Mouse (Mus musculus): ENCODE measurements around the gene Fam118b. TPM values are rescaled to one million over a fixed set of nuclear protein-coding genes. Genes with fewer than 3 reads are reported as not detected.

Fam118b gene
- polyA plus RNA-seq (2012; rRNA removed): 6.3 and 7.7 TPM in 2 replicates

DNA sequence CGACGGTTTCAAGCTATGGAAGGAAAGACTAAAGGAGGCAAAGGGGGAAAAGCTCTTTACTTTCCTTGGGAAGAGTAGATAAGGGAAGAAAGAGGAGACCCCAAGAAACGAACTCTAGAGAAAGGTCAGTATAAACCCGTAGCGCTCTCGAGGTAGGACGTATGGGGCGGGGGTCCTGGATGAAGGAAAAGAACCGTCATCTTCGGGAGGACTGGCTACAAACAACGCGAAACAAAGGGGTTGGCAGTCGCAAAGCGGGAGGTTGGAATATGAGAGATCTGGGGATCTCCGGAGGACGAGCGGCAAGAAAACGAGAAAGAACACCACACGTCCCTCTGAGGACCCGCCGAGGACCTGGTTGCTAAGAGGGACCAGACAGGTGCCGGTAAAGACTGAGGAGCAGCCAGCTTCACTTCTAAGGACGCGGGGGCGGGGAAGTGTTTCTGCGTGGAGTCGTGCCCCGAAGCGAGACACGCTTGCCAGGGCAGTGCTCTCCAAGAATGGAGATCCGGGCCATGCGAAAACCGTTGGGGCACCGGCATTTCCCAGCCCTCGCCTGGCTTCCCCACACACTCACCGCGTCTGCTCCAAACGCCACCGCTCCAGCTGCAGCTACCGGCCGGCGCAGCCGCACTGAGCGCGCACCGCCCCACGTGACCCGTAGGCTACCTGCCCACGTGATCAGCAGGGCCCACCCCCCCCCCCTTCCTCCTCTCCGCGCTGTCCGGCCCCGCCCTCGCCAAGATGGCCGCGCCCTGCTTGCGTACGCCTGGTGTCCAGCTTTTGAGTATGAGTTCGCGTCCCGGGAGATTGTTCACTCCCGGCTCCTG is at the start of gene Fam118b, which contains the start of gene Rpusd4:
TSS of gene Fam118b (minus strand) at position 660 of the 830 bp plus-strand sequence.
TSS of gene Rpusd4 (plus strand) at position 720 of the 830 bp plus-strand sequence.

DNA sequence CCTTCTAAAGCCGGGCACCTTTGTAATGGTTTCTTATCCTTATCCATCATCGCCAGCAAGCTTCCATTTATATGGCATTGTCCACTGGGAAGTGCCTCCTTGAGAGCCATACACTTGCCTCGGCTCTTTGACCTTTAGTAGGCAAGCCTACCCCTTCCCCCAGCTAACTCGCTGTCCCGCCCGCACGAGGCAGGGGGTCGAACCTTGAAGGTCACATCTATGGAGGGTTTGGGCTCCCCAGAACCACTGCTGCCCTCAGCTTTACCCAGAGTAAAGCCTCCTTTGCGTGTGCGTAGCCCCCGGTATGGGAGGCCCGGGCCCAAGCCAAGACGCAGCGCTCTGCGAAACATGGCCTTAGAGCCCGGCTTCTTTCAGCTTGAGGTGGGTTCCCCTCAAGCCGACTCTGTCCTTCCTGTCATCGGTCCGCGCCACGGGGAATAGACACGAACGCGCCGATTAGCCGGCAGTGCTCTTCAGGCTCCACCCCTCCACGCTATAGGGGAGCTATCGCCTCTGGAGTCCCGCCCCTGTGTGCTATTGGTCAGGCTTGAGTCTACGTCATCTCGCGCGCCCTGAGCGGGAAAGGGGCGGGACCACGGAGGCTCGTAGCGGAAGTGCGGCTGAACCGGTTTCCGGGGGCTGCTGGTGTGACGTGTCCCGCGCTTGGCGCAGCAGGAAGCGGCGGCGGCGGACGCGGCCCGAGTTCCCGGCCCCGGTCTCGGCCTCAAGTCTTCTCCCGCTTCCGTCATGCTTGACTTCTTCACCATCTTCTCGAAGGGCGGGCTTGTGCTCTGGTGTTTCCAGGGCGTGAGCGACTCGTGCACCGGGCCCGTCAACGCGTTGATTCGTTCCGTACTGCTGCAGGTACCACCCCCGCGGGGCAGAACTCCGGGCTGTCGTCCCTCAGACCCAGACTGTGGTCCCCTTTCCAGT is 56.8 kb downstream of the Fam118b start, which contains the start of gene Foxred1:
TSS of gene Foxred1 (minus strand) at position 514 of the 933 bp plus-strand sequence.

DNA sequence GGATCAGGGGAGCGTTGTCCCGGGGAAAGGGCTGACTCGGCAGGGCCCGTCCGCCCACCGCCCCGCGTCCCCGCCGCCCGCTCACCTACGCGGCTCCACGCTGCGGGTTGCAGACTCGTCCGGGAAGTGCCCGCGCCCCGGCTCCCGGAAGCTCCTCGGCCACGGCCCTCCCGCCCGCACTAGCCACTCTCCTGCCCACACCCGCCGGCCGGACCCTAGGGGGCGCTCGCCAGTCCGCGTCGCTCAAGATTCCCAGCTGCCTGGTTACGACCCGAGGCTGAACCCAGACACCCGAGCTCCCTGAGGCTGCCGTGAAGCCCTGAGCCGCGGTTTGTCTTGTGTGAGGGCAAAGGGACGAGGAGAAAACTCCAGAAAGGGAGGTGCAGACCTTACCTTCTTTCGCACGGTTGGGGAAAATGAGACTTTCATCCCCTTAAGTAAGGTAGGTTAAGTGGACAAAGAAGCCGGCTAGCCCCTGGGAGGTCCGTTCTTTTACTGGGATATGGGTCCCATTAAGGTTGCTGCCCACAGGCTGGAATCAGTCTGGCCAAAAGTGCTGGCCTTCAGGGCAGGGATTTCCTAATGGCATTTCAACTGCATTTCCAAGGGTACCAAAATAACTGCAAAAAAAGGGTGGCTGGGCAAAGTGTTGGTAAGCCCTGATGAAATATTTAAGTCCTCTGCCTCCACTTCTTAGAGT is 67.7 kb downstream of the Fam118b start, which contains the start of the genes Srpr and Tirap:
TSS of gene Srpr (plus strand) at position 404 of the 700 bp plus-strand sequence.
TSS of gene Tirap (minus strand) at position 520 of the 700 bp plus-strand sequence.

DNA sequence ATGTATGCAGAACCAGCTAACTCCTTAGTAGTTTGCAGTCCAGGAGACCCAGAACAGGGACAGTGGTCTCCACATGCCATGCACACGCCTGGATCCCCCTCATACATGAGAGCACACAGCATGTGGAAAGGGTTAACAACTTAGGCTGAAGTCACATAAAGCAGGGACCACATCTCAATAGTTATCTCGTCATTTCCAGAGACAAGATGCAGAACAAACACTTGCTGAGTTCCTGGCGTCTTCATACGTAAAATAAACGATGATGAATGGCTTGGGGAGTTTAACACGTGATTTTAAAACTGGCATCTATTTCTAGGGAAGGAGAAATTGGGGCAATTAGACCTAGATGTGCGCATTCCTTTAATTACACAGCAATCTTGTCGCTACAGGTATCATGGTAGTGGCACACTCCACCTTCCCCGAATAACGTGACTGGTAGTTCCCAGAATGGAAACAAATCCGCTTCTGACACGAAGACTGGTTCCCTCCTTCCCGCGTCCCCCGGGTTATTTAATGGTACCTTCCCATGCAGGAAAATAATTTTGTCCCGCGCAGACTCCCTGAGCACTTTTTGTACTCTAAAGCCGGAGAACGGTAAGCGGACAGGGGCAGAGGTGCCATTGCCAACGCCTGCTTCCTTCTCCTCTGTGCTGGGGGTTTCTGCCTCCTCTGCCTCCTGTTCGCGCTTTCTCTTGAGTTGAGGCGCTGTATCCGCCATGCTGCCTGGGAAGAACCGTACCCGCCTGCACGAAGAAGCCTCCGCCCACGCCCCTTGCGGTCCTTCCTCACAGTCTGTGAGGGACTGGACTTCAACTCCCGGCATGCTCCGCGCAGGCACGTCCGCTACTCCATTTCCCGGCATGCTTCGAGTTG is 92.1 kb downstream of the Fam118b start, which contains the start of gene Dcps:
TSS of gene Dcps (minus strand) at position 811 of the 873 bp plus-strand sequence.

Other genes with a start within 250 kb of the Fam118b start
- 4.8 and 7.2 TPM in 2 replicates for gene St3gal4, start 148.5 kb downstream of the Fam118b start, polyA plus RNA-seq (2012; rRNA removed)
- gene Dcps, start 91.7 kb downstream of the Fam118b start, polyA plus RNA-seq (2012; rRNA removed): 35.7 and 39.0 TPM in 2 replicates
- gene Srpr, start 67.6 kb downstream of the Fam118b start, polyA plus RNA-seq (2012; rRNA removed): 28.9 and 31.4 TPM in 2 replicates
- 2.6 and 3.5 TPM in 2 replicates for gene Tirap, start 67.5 kb downstream of the Fam118b start, polyA plus RNA-seq (2012; rRNA removed)
- gene Foxred1, start 56.8 kb downstream of the Fam118b start, polyA plus RNA-seq (2012; rRNA removed): 17.2 and 20.6 TPM in 2 replicates
- gene Rpusd4, start 60 bp upstream of the Fam118b start, polyA plus RNA-seq (2012; rRNA removed): 9.1 and 10.5 TPM in 2 replicates
- 0.47 and 0.93 TPM in 2 replicates for gene Cdon, start 153.3 kb upstream of the Fam118b start, polyA plus RNA-seq (2012; rRNA removed)

Data from liver, embryonic 14 days (tissue).